Mouse (Mus musculus) stomach, embryonic 16.5 days (tissue): ENCODE results near the gene 9230104L09Rik. TPM values are rescaled to one million over a fixed set of nuclear protein-coding genes. Genes with fewer than 3 reads are reported as not detected.

Source experiments
- ATAC-seq: fragments of 200-750 bp; cut with Nextera tagmentation; 2 replicates; pipeline ENCODE4 v1.8.0; 2017; ENCODE audit warnings: moderate number of reproducible peaks, moderate TSS enrichment; ENCODE audit not compliant: insufficient read depth, low FRiP score
- H3K27ac ChIP-seq: fragments of 300-500 bp; sonication (generic); 2 replicates; pipeline ENCODE4 v1.5.1; 2014; ENCODE audit warnings: low read length
- H3K27me3 ChIP-seq: fragments of 300-500 bp; sonication (generic); 2 replicates; pipeline ENCODE4 v1.6.1; 2014; ENCODE audit warnings: low read length, control low read depth, mixed read lengths; ENCODE audit not compliant: control insufficient read depth, insufficient read depth
- H3K36me3 ChIP-seq: fragments of 300-500 bp; sonication (generic); 2 replicates; pipeline ENCODE4 v1.6.1; 2014; ENCODE audit warnings: low read length; ENCODE audit not compliant: control insufficient read depth, insufficient read depth
- H3K4me1 ChIP-seq: fragments of 300-500 bp; sonication (generic); 2 replicates; pipeline ENCODE4 v1.6.1; 2014; ENCODE audit warnings: low read length, control low read depth, mixed read lengths; ENCODE audit not compliant: control insufficient read depth, insufficient read depth
- H3K4me2 ChIP-seq: fragments of 300-500 bp; sonication (generic); 2 replicates; pipeline ENCODE4 v1.6.1; 2014; ENCODE audit warnings: low read depth, low read length, mixed read lengths
- H3K4me3 ChIP-seq: fragments of 300-500 bp; sonication (generic); replicated peaks from 2 replicates; pipeline ENCODE4 v1.5.1; 2014; ENCODE audit warnings: mild to moderate bottlenecking, low read length
- H3K9ac ChIP-seq: fragments of 300-500 bp; sonication (generic); 2 replicates; pipeline ENCODE4 v1.6.1; 2014; ENCODE audit warnings: low read length
- H3K9me3 ChIP-seq: fragments of 300-500 bp; sonication (generic); replicated peaks from 2 replicates; pipeline ENCODE4 v1.6.1; 2016; ENCODE audit warnings: low read length, control low read depth; ENCODE audit not compliant: control insufficient read depth
- WGBS: fragments of 180-500 bp; shearing (Covaris S2); extraction: QIAGEN DNeasy Blood & Tissue Kit; methylation state at CpG from one replicate; pipeline ENCODE4 v1.1.7; 2014; 5-methylcytosine and 5-hydroxymethylcytosine counted together
- polyA plus RNA-seq: library from polyadenylated mRNA; unstranded; fragments of >200 nt; fragmentation: Nextera tagmentation; extraction: Ambion mirVana; gene quantifications from 2 replicates; pipeline ENCODE4 v1.2.1, GENCODE M21; 2015

9230104L09Rik gene
- polyA plus RNA-seq, 1 experiment from 2014 or later, result not detected

- Histone ChIP-seq H3K9me3 (no peaks in the 10 kb centered on the region), H3K4me2 (no peak overlapping the region), H3K36me3 (no peaks in the 10 kb centered on the region), H3K4me3 (no peak overlapping the region), H3K27me3 (no peaks in the 10 kb centered on the region), H3K4me1 (peaks cover 9% of the 10 kb centered on the region), H3K27ac (no peak overlapping the region), H3K9ac (no peak overlapping the region)
- 82% methylated on average over 1 of the region's 1 CpGs for WGBS
- ATAC-seq, result no peak
These were observed 14.4 kb upstream of the 9230104L09Rik start for GRCm38 (mm10) chr2:148879199-148879598.

DNA sequence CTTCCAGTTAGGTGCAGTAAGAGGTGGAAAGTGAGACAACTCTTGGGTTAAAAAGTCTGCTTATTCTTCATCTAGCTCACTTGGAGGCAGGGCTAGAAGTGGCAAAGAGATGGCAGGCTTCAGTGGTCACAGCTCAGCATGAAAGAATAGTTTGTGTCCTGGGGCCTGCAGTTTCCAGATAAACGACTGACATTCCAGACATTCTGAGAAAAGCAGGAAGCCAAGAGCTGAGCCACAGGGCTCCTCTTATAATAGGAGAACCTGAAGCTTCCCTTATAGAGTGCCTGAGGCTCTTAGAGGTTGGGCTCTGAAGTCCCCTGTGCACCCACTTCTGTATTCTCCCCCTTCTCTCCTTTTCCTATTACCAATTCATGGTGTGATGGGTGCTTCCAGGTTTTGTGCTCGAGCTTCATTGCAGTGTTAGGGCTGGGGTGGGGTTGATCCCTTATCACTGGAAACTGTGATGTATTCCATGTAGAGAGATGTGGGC, 13.8 kb upstream of the 9230104L09Rik start:
- H3K4me3 ChIP-seq, result no peak overlapping the region
- no peak overlapping the region for H3K9ac ChIP-seq
- no peak overlapping the region for H3K4me2 ChIP-seq
- ATAC-seq, result no peak
- H3K9me3 ChIP-seq, result no peaks in the 10 kb centered on the region
- WGBS, result 11% methylated on average over 2 of the region's 2 CpGs
- H3K4me1 ChIP-seq, result peaks cover 14% of the 10 kb centered on the region
- H3K27me3 ChIP-seq, result no peaks in the 10 kb centered on the region
- H3K36me3 ChIP-seq, result no peaks in the 10 kb centered on the region
- no peak overlapping the region for H3K27ac ChIP-seq

DNA sequence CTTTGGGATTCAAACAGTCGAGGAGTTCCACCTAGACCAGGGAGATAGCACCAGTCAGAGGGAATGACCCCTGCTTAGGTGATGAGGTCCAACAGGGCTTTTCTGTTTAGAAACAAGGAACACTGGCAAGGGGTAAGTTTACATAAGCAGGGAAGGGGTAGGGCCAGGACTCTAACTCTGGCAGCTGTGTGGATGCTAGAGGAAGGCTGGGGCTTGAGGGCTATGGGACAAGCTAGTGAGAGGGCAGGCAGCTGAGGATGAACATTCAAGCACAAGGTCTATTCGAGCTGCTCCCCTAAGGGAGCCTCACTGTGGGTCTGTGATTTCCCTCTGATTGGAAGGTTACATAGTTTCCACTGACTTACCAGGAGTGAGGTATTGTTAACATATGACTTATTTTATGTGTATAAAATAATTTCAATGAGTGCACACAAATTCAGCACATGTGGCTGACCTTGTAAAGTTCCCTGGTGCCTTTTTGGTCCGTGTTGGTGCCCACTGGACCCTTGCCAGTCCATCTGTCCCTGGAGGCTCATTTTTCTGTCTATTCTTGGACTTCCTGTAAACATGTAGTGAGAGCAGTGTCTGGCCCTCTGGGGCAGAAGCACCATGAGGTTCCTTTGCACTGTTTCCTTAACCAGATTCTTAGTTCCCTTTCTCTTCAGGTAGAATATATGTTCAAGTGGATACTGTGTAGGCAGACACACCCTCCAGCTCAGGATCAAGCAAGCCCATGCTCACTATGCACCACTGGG, 12.4 kb upstream of the 9230104L09Rik start:
- no peak overlapping the region for H3K4me2 ChIP-seq

DNA sequence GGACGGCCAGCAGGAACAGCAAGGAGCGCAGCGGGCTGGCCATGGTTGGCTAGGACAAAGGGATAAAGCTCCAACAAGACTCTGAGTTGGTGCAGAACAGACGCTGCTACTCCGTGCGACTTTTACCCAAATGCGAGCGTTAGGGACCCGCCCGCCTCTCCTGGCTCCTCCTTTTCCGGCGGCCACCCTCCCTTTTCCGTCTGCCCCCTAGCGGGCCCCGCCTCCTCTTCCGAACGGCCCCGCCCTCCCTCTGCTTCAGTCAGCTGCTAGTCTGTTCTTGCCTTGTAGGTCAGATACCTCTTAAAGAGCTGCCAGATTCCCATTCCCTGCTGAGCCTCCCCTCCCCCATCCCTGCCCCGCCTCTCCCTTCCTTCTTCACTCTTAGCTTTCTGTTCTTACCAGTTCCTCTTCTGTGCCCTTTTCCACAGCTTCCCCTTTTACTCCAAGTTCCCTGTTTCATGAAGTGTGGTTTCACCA, 10.5 kb upstream of the 9230104L09Rik start, which contains the start of gene Cst3:
Gene Cst3 (minus strand): TSS at position 358 of the 477 bp plus-strand sequence.
- ATAC-seq, result peak; percentile 95
- Histone ChIP-seq H3K4me2 (peak within 1 kb of the TSS; percentile 71), H3K36me3 (peaks cover 9% of the 10 kb centered on the region; the same call in 1 of the 2 replicates), H3K9ac (peak within 1 kb of the TSS; percentile 95), H3K4me1 (peaks cover 31% of the 10 kb centered on the region), H3K27me3 (no peaks in the 10 kb centered on the region), H3K9me3 (no peaks in the 10 kb centered on the region), H3K27ac (peak within 1 kb of the TSS; percentile 98), H3K4me3 (peak within 1 kb of the TSS; percentile 89)
- 0% methylated on average over 19 of the region's 19 CpGs for WGBS

More for the DNA sequence above, 12.4 kb upstream of the 9230104L09Rik start:
- Histone ChIP-seq H3K9ac (no peak overlapping the region), H3K9me3 (no peaks in the 10 kb centered on the region), H3K27me3 (no peaks in the 10 kb centered on the region), H3K27ac (peak overlapping the region; percentile 38; the same call in 1 of the 2 replicates), H3K4me1 (peaks cover 28% of the 10 kb centered on the region), H3K36me3 (no peaks in the 10 kb centered on the region), H3K4me3 (no peak overlapping the region)
- 22% methylated on average over 3 of the region's 3 CpGs for WGBS
- ATAC-seq, result no peak

- 0% methylated on average over 34 of the region's 34 CpGs for WGBS
- Histone ChIP-seq H3K4me3 (peak overlapping the region; percentile 89), H3K4me1 (peaks cover 31% of the 10 kb centered on the region), H3K9me3 (no peaks in the 10 kb centered on the region), H3K27ac (peak overlapping the region; percentile 98), H3K4me2 (peak overlapping the region; percentile 71), H3K27me3 (no peaks in the 10 kb centered on the region), H3K36me3 (peaks cover 9% of the 10 kb centered on the region; the same call in 1 of the 2 replicates), H3K9ac (peak overlapping the region; percentile 95)
- ATAC-seq, result peak; percentile 46
These were observed 9.9 kb upstream of the 9230104L09Rik start for GRCm38 (mm10) chr2:148874617-148875334.

GRCm38 (mm10) chr2:148874224-148874616, 9.4 kb upstream of the 9230104L09Rik start:
- Histone ChIP-seq H3K4me3 (peak overlapping the region; percentile 89), H3K9ac (peak overlapping the region; percentile 95), H3K27me3 (no peaks in the 10 kb centered on the region), H3K36me3 (peaks cover 9% of the 10 kb centered on the region; the same call in 1 of the 2 replicates), H3K4me1 (peaks cover 31% of the 10 kb centered on the region), H3K9me3 (no peaks in the 10 kb centered on the region), H3K27ac (peak overlapping the region; percentile 98), H3K4me2 (peak overlapping the region; percentile 71)
- WGBS, result 10% methylated on average over 3 of the region's 3 CpGs
- no peak for ATAC-seq

DNA sequence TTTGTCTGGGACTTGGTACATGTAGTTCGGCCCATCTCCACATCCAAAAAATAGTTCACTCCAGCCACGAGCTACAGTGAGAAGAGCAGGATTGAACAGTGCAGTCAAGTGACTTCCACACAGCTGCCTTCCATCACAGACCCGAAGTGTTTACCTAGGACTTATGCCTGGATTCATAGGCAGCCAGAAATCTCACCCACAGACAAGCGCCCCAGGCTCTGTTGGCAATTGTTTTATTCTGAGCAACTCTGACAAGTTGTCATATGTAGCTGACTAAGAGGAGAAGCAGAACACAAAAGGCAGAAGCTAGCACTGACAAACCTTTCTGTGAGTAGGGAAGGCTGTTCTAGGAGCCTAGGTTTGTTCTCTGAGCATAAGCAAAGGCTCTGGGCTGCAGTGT, 8.0 kb upstream of the 9230104L09Rik start:
- Histone ChIP-seq H3K9me3 (no peaks in the 10 kb centered on the region), H3K9ac (no peak overlapping the region), H3K27ac (peak overlapping the region; percentile 98), H3K27me3 (no peaks in the 10 kb centered on the region), H3K36me3 (peaks cover 9% of the 10 kb centered on the region; the same call in 1 of the 2 replicates), H3K4me1 (peaks cover 31% of the 10 kb centered on the region), H3K4me3 (peak overlapping the region; percentile 89; the same call in 1 of the 2 replicates), H3K4me2 (peak overlapping the region; percentile 71)
- peak; percentile 64; the same call in 1 of the 2 replicates for ATAC-seq
- WGBS, result 32% methylated on average over 4 of the region's 4 CpGs

GRCm38 (mm10) chr2:148870526-148870925, 5.7 kb upstream of the 9230104L09Rik start:
- H3K27me3 ChIP-seq, result no peaks in the 10 kb centered on the region
- H3K4me1 ChIP-seq, result peaks cover 25% of the 10 kb centered on the region
- H3K27ac ChIP-seq, result no peak overlapping the region
- ATAC-seq, result no peak
- no peak overlapping the region for H3K4me2 ChIP-seq
- no peak overlapping the region for H3K9ac ChIP-seq
- no peak overlapping the region for H3K4me3 ChIP-seq
- peaks cover 9% of the 10 kb centered on the region; the same call in 1 of the 2 replicates for H3K36me3 ChIP-seq
- 92% methylated on average over 3 of the region's 3 CpGs for WGBS
- H3K9me3 ChIP-seq, result no peaks in the 10 kb centered on the region
